Mouse (Mus musculus): Measurements from ENCODE around the gene Dnajb11. TPM values are rescaled to one million over a fixed set of nuclear protein-coding genes. Genes with fewer than 3 reads are reported as not detected.

Gene Dnajb11
- 10 to 100 TPM; 61.1 to 62.5 TPM for total RNA-seq (2021)
- long read RNA-seq, experiment 1, transcript Dnajb11-201 (10 exons, 1,927 nt): major isoform, 62 of 67 reads
- long read RNA-seq, experiment 1, partial matches to known transcripts: 2 of 67 reads
- long read RNA-seq, experiment 1, other reads (novel, unspliced or antisense): 3 of 67 reads
- long read RNA-seq, experiment 2, transcript Dnajb11-201 (10 exons, 1,927 nt): major isoform, 136 of 144 reads
- long read RNA-seq, experiment 2, partial matches to known transcripts: 5 of 144 reads
- long read RNA-seq, experiment 2, other reads (novel, unspliced or antisense): 2 of 144 reads

DNA sequence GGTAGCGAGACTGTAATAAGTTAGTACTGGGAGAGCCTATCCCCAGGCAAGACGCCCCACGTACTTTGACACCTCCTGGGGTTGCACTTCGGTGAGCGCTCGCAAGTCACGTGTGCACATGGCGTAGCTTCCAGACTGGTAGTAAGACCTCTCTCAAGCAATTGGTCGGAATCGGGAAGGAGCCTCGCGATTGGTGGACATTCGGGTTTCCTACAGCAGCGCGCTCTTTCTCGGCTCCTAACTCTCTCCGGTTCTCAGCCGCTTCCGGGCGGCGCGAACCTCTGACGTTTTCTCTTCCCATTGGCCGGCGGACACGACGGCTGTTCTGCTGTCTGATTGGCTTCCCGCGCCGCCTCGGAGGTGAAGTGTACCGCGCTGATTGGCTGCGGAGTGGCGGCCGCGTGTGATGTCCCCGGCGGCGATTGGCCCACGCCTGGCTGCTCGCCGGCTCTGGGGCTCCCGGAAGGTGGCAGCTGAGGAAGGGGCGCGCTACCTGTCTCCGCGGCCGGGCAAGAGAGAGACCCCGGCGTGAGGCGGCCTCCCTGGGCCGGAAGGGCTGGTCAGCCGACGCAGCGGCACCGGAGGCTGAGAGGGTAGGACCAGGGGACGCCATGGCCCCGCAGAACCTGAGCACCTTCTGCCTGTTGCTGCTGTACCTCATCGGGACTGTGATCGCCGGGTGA is at the start of gene Dnajb11, which contains the start of gene Tbccd1:
Gene Dnajb11, plus strand, starts transcription at position 415 of the 683 bp plus-strand sequence.
Gene Tbccd1, minus strand, starts transcription at position 239 of the 683 bp plus-strand sequence.
- Histone ChIP-seq H3K4me3 (peak within 1 kb of the TSS; percentile 98), H3K27ac (peak within 1 kb of the TSS; percentile 90)
- DNase-seq (ENCODE audit: low spot score in 2 of 2): peak; percentile 98 to 100
- TF ChIP-seq CTCF (conservative IDR thresholded peaks at IDR 0.05): no peak

- no peak for DNase-seq (ENCODE audit: low spot score in 2 of 2)
- TF ChIP-seq CTCF (conservative IDR thresholded peaks at IDR 0.05): no peak
- no peak within 1 kb of the TSS for H3K4me3 ChIP-seq
- H3K27ac ChIP-seq: no peak within 1 kb of the TSS
These were observed 46.2 kb upstream of the Dnajb11 start, which contains the start of gene Crygs for GRCm38 (mm10) chr16:22811477-22811876. Crygs (minus strand) TSS chr16:22811577.

DNA sequence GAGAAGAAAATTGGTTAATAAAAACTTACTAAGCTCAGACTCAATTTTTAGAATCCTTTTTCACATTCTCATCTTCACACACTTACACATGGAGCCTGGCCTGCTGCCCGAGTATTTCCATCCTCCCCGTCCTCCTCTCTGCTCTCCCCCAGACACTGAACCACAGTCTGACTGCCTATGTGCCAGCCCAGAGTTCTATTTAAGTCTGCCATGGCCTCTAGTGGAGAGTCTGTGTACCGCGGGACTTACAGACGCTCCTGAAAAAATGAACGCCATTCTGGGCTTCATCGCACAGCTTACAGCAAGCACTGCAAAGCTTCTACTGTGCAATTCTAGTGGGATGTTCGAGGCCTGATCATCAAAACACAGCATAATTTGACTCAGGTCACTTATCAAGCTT is 36.9 kb upstream of the Dnajb11 start:
- no peak overlapping the region for H3K4me3 ChIP-seq
- H3K27ac ChIP-seq: no peak overlapping the region
- TF ChIP-seq CTCF (conservative IDR thresholded peaks at IDR 0.05): peak; percentile 82
- DNase-seq (ENCODE audit: low spot score in 2 of 2): peak; percentile 37 to 64

DNA sequence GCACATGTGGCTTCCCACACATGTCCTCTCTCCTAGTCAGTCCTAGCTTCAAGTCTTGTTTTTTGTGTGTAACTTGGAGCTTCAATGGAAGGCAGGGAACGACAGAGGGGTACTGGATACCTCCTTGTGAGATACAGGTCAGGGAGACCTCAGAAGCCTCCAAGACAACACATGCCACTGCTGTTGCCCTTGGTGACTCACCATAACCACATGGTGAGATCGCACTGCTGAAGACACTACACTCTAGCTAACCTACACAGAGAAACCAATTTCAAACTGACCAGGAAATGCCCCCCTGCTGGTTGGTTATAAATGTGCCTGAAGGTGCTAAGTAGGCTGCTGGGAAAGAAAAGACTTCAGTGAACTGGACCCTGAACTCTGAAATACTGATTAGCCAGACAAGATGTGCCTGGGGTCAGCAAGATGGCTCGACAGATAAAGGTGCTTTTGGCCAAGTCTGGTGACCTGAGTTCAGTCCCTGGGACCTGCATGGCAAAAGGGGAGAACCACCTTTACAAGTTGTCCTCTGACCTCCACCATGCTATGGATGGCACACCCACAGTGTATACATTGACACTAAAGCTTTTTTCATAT is 24.6 kb upstream of the Dnajb11 start:
- DNase-seq (ENCODE audit: low spot score in 2 of 2): no peak
- TF ChIP-seq CTCF (conservative IDR thresholded peaks at IDR 0.05): no peak
- Histone ChIP-seq H3K27ac (no peak overlapping the region), H3K4me3 (no peak overlapping the region)

DNA sequence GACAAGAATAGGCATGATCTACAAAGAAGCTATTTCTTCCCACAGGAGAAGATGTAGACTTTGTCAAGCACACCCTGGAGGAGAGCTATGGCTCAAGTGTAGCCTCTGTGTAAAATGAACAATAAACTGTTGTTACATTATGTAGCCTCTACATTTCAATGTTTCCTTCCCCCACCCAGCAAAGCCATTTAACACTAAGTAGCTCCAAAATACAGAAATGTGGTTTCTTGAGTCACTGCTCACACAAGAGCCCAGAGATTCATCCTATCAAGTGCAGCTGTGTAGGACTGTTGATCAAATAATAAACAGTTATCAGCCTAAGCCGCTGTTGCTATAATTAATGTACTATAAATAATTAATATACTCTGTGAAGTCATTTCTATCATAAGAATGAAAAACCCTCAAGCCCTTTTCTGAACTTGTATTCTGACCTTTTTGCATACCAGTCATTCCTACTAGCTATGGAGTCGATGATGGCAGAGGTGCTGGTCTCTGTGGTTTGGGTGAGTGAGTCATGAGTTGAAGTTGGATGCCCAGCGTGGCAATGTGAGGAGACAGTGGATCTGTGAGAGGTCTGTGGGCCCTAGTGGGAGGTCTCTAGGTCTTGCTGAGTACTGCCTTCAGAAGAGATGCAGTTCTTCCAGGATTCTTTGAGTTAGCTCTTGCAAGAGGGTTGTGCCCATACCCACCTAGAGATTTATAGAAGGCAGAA is 18.3 kb upstream of the Dnajb11 start:
- H3K4me3 ChIP-seq: no peak overlapping the region
- no peak for DNase-seq (ENCODE audit: low spot score in 2 of 2)
- H3K27ac ChIP-seq: no peak overlapping the region; the same call in 1 of the 2 replicates
- no peak for TF ChIP-seq CTCF (conservative IDR thresholded peaks at IDR 0.05)

GRCm38 (mm10) chr16:22842871-22843270 is 14.8 kb upstream of the Dnajb11 start:
- no peak overlapping the region for H3K27ac ChIP-seq
- H3K4me3 ChIP-seq: no peak overlapping the region
- TF ChIP-seq CTCF (conservative IDR thresholded peaks at IDR 0.05): no peak
- DNase-seq (ENCODE audit: low spot score in 2 of 2): no peak

GRCm38 (mm10) chr16:22844061-22844801 is 13.4 kb upstream of the Dnajb11 start:
- Histone ChIP-seq H3K27ac (peak overlapping the region; percentile 90), H3K4me3 (peak overlapping the region; percentile 81)
- DNase-seq (ENCODE audit: low spot score in 2 of 2): peak; percentile 76 to 77
- no peak for TF ChIP-seq CTCF (conservative IDR thresholded peaks at IDR 0.05)

- no peak for DNase-seq (ENCODE audit: low spot score in 2 of 2)
- Histone ChIP-seq H3K4me3 (peak overlapping the region; percentile 81), H3K27ac (peak overlapping the region; percentile 90)
- no peak for TF ChIP-seq CTCF (conservative IDR thresholded peaks at IDR 0.05)
These were observed 12.8 kb upstream of the Dnajb11 start for GRCm38 (mm10) chr16:22844834-22845233.

GRCm38 (mm10) chr16:22845481-22845880 is 12.2 kb upstream of the Dnajb11 start:
- DNase-seq (ENCODE audit: low spot score in 2 of 2): no peak
- Histone ChIP-seq H3K4me3 (no peak overlapping the region), H3K27ac (no peak overlapping the region)
- no peak for TF ChIP-seq CTCF (conservative IDR thresholded peaks at IDR 0.05)

- no peak for DNase-seq (ENCODE audit: low spot score in 2 of 2)
- Histone ChIP-seq H3K27ac (no peak overlapping the region), H3K4me3 (no peak overlapping the region)
- TF ChIP-seq CTCF (conservative IDR thresholded peaks at IDR 0.05): no peak
These were observed 10.0 kb upstream of the Dnajb11 start for GRCm38 (mm10) chr16:22847686-22848085.

GRCm38 (mm10) chr16:22848331-22848730 is 9.3 kb upstream of the Dnajb11 start:
- Histone ChIP-seq H3K27ac (no peak overlapping the region), H3K4me3 (no peak overlapping the region)
- no peak for TF ChIP-seq CTCF (conservative IDR thresholded peaks at IDR 0.05)
- no peak for DNase-seq (ENCODE audit: low spot score in 2 of 2)

- no peak for DNase-seq (ENCODE audit: low spot score in 2 of 2)
- TF ChIP-seq CTCF (conservative IDR thresholded peaks at IDR 0.05): no peak
- Histone ChIP-seq H3K27ac (no peak overlapping the region), H3K4me3 (no peak overlapping the region)
These were observed 4.9 kb upstream of the Dnajb11 start for GRCm38 (mm10) chr16:22852709-22853108.

All from layer of hippocampus, adult 2 months (tissue).